18 mouse cellular contexts compared by ENCODE assay signal in the genomic region with DNA sequence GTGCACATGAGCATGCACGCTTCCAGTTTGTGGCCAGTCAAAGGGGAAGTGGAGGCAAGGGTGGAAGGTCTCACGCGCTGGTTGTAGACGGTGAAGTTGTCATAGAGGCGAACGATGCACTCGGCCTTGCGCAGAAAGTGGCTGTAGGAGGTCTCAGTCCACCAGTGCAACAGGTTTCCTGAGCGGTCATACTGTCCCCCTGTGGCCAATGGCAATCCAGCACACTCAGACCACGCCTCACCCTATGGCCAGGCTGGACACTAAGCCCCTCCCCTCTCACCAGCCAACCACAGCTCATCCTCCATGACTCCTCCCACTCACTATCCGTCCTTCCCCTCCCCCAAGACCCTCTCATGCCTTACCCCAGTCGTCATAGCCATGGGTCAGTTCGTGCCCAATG. TPM values are rescaled to one million over a fixed set of nuclear protein-coding genes. Genes with fewer than 3 reads are reported as not detected.
DNase-seq lines count a peak whose midpoint lies in the region; ATAC-seq and TF ChIP-seq lines count a peak whose summit lies in the region.
"Had no signal": no experiment of that assay in that cellular context is flagged by ENCODE, and none has a peak within 500 bp of the region (broad histone marks: within the 10 kb centered on the region; RNA-seq: fewer than 3 reads in every experiment).

No protein-coding gene starts in this region.

- ATAC-seq in kidney, postnatal 0 days (replicated peaks; ENCODE audit: low FRiP score, low read depth) = peak; percentile 40; the same call in 1 of the 2 replicates
- ATAC-seq in common myeloid progenitor, adult 5-6 weeks (replicated peaks; ENCODE audit: low read depth, poor library complexity, severe bottlenecking) = 0 out of 2 replicates have a peak, but pooled peaks have one; percentile 47
- peak; percentile 63 for ATAC-seq in megakaryocyte progenitor cell, adult 5-6 weeks (replicated peaks; ENCODE audit: poor library complexity)

- H3K4me3 ChIP-seq in kidney, postnatal 0 days (replicated peaks; ENCODE audit: low read depth, low read length) = no peak overlapping the region
- H3K4me3 ChIP-seq in MEL (ENCODE audit: control insufficient read depth in 1 of 2, insufficient read depth in 1 of 2, low read depth in 2 of 2, low read length in 2 of 2) = peak overlapping the region; percentile 52 to 76
- H3K4me3 ChIP-seq: heart, adult 2 months had no signal

- TF ChIP-seq CTCF in kidney, postnatal 0 days (IDR thresholded peaks at IDR 0.05; ENCODE audit: low read depth) = no peak
- no peak for TF ChIP-seq CTCF in MEL (IDR thresholded peaks at IDR 0.05 in 2 of 3, conservative IDR thresholded peaks at IDR 0.05 in 1 of 3; ENCODE audit: control insufficient read depth in 1 of 3, insufficient read depth in 1 of 3, low read depth in 2 of 3, low read length in 3 of 3, poor library complexity in 1 of 3, severe bottlenecking in 1 of 3)

- H3K9me3 ChIP-seq in kidney, postnatal 0 days (replicated peaks; ENCODE audit: low read length) = no peaks in the 10 kb centered on the region
- no peaks in the 10 kb centered on the region for H3K9me3 ChIP-seq in MEL (replicated peaks; ENCODE audit: insufficient read depth, low read length)

- DNase-seq in kidney, postnatal 0 days (ENCODE audit: low spot score) = no peak
- no peak for DNase-seq in kidney, postnatal 25 days
- DNase-seq in MEL (ENCODE audit: low read depth, low spot score) = peak; percentile 83
- DNase-seq in urinary bladder, postnatal 10 days (ENCODE audit: low spot score) = no peak
- no peak for DNase-seq in spleen, postnatal 36 days (ENCODE audit: low spot score in 2 of 2)
- DNase-seq: cerebellum, adult 11 months; heart, adult 2 months; heart, postnatal 14 days; kidney, postnatal 10 days; layer of hippocampus, adult 9-11 months; thymus, adult 18-20 months had no signal

- WGBS in kidney, postnatal 0 days = 33% methylated on average over 13 of the region's 13 CpGs

- H3K36me3 ChIP-seq in kidney, postnatal 0 days (ENCODE audit: insufficient read depth, low read length) = no peaks in the 10 kb centered on the region
- no peaks in the 10 kb centered on the region for H3K36me3 ChIP-seq in MEL (ENCODE audit: control insufficient read depth in 1 of 2, insufficient read depth in 2 of 2, low read length in 2 of 2)

- TF ChIP-seq POLR2A in MEL (IDR thresholded peaks at IDR 0.05; ENCODE audit: control insufficient read depth in 1 of 2, insufficient read depth in 1 of 2, low read depth in 1 of 2, low read length in 2 of 2, poor library complexity in 1 of 2) = peak; percentile 44 to 70; a peak in 3 of 4 replicates

- H3K4me2 ChIP-seq in kidney, postnatal 0 days (ENCODE audit: low read length) = no peak overlapping the region

- H3K4me1 ChIP-seq in kidney, postnatal 0 days (replicated peaks; ENCODE audit: insufficient read depth, low read length) = no peaks in the 10 kb centered on the region; the same call in 1 of the 2 replicates
- 0 out of 4 replicates have a peak, but pooled peaks cover 0 to 6% of the 10 kb centered on the region in 2 experiments for H3K4me1 ChIP-seq in MEL (ENCODE audit: control insufficient read depth in 1 of 2, insufficient read depth in 2 of 2, low read length in 2 of 2)

- no peaks in the 10 kb centered on the region for H3K79me2 ChIP-seq in MEL (ENCODE audit: control insufficient read depth, insufficient read depth, low read length, poor library complexity)

- no peak for TF ChIP-seq EP300 in MEL (IDR thresholded peaks at IDR 0.05; ENCODE audit: low read depth in 1 of 2, low read length in 2 of 2)

- H3K9ac ChIP-seq in kidney, postnatal 0 days (ENCODE audit: low read depth, low read length) = no peak overlapping the region
- peak overlapping the region; percentile 50 for H3K9ac ChIP-seq in MEL (ENCODE audit: control insufficient read depth, low read depth, low read length, poor library complexity, severe bottlenecking)
- H3K9ac ChIP-seq: liver, embryonic 14.5 days had no signal

- TF ChIP-seq RAD21 in MEL (IDR thresholded peaks at IDR 0.05; ENCODE audit: low read depth, low read length) = no peak

- peaks cover 30% of the 10 kb centered on the region for H3K27me3 ChIP-seq in kidney, postnatal 0 days (ENCODE audit: insufficient read depth, low read length)
- no peaks in the 10 kb centered on the region for H3K27me3 ChIP-seq in MEL (ENCODE audit: control insufficient read depth in 1 of 2, insufficient read depth in 2 of 2, low read length in 2 of 2)

- no peak overlapping the region for H3K27ac ChIP-seq in kidney, postnatal 0 days
- no peak overlapping the region for H3K27ac ChIP-seq in MEL (ENCODE audit: control insufficient read depth, low read depth, low read length)
- H3K27ac ChIP-seq: heart, adult 2 months; liver, embryonic 14.5 days; macrophage had no signal

TF ChIP-seq in MEL, 35 proteins besides CTCF, POLR2A, EP300 and RAD21:
- no peak for TF ChIP-seq RCOR1 (IDR thresholded peaks at IDR 0.05; ENCODE audit: low read depth, low read length)
- 0 out of 2 replicates have a peak, but pooled peaks have one; percentile 38 for TF ChIP-seq MXI1 (IDR thresholded peaks at IDR 0.05; ENCODE audit: low read depth, low read length)
- TF ChIP-seq NELFE (IDR thresholded peaks at IDR 0.05; ENCODE audit: low read depth, low read length) = peak; percentile 65
- 0 out of 2 replicates have a peak, but pooled peaks have one; percentile 21 for TF ChIP-seq ELF1 (IDR thresholded peaks at IDR 0.05; ENCODE audit: low read depth, low read length)
- TF ChIP-seq NRF1 (IDR thresholded peaks at IDR 0.05; ENCODE audit: insufficient read depth, low read depth, low read length, poor library complexity, severe bottlenecking) = peak; percentile 27; the same call in 1 of the 2 replicates
- 0 out of 2 replicates have a peak, but pooled peaks have one; percentile 13 for TF ChIP-seq MYC (IDR thresholded peaks at IDR 0.05; ENCODE audit: low read depth, low read length)
- TF ChIP-seq MAX (IDR thresholded peaks at IDR 0.05; ENCODE audit: low read length) = 0 out of 2 replicates have a peak, but pooled peaks have one; percentile 18
- no peak for TF ChIP-seq ZKSCAN1 (IDR thresholded peaks at IDR 0.05; ENCODE audit: low read depth, low read length)
- TF ChIP-seq POLR2AphosphoS2 (IDR thresholded peaks at IDR 0.05; ENCODE audit: low read length) = peak; percentile 35; the same call in 1 of the 2 replicates

RNA-seq across cellular contexts. Expression of gene Ecel1, which starts 6.9 kb away (rescaled TPM):
- 0.05 and 0.11 TPM in 2 replicates for polyA plus RNA-seq in kidney, postnatal 0 days (2015; fragmentation: Nextera tagmentation; extraction: Ambion mirVana)
- total RNA-seq in MEL (2012; rRNA removed) = 0.73 and 2.1 TPM in 2 replicates
- polyA plus RNA-seq in MEL (2012; ENCODE audit: insufficient read depth in 1 of 2, insufficient read length in 2 of 2, low read depth in 1 of 2, low replicate concordance in 2 of 2, missing spikeins in 1 of 2) = 1 to 10 TPM in 1 of 2 experiments, not detected in 1; 4.8 TPM
- not detected in 2 replicates for total RNA-seq in common myeloid progenitor, adult 5-6 weeks (2017)
- total RNA-seq in megakaryocyte progenitor cell, adult 5-6 weeks (2015) = not detected in 2 replicates
- not detected in 2 replicates for total RNA-seq in megakaryocyte progenitor cell, adult 5-6 weeks (2017)
- total RNA-seq: heart, adult 2 months; heart, postnatal 14 days had no signal
- polyA plus RNA-seq: macrophage had no signal

RNA-seq across cellular contexts. Expression of gene Akp3, which starts 24.6 kb away (rescaled TPM):
- polyA plus RNA-seq in kidney, postnatal 0 days (2015; fragmentation: Nextera tagmentation; extraction: Ambion mirVana) = not detected in 2 replicates
- total RNA-seq in MEL (2012; rRNA removed) = not detected in 2 replicates
- under 1 TPM in 1 of 2 experiments, not detected in 1; 0.04 TPM for polyA plus RNA-seq in MEL (2012; ENCODE audit: insufficient read depth in 1 of 2, insufficient read length in 2 of 2, low read depth in 1 of 2, low replicate concordance in 2 of 2, missing spikeins in 1 of 2)
- total RNA-seq in common myeloid progenitor, adult 5-6 weeks (2017) = not detected in 2 replicates
- total RNA-seq in megakaryocyte progenitor cell, adult 5-6 weeks (2015) = not detected in 2 replicates
- total RNA-seq in megakaryocyte progenitor cell, adult 5-6 weeks (2017) = not detected in 2 replicates
- total RNA-seq: heart, adult 2 months; heart, postnatal 14 days; left cerebral cortex, postnatal 14 days had no signal
- polyA plus RNA-seq: intestine, embryonic 14.5 days; liver, embryonic 14.5 days; macrophage had no signal

RNA-seq across cellular contexts. Expression of gene Prss56, which starts 33.7 kb away (rescaled TPM):
- polyA plus RNA-seq in kidney, postnatal 0 days (2015; fragmentation: Nextera tagmentation; extraction: Ambion mirVana) = 0.07 TPM in 1 of 2 replicates, not detected in the other
- 0.08 TPM in 1 of 2 replicates, not detected in the other for total RNA-seq in MEL (2012; rRNA removed)
- polyA plus RNA-seq in MEL (2012; ENCODE audit: insufficient read depth in 1 of 2, insufficient read length in 2 of 2, low read depth in 1 of 2, low replicate concordance in 2 of 2, missing spikeins in 1 of 2) = not detected
- total RNA-seq in common myeloid progenitor, adult 5-6 weeks (2017) = not detected in 2 replicates
- total RNA-seq in megakaryocyte progenitor cell, adult 5-6 weeks (2015) = not detected in 2 replicates
- total RNA-seq in megakaryocyte progenitor cell, adult 5-6 weeks (2017) = not detected in 2 replicates
- total RNA-seq: heart, adult 2 months; heart, postnatal 14 days had no signal
- polyA plus RNA-seq: heart, adult 2 months; intestine, embryonic 14.5 days; liver, embryonic 14.5 days; macrophage; small intestine, adult 2 months had no signal

RNA-seq across cellular contexts. Expression of gene Chrnd, which starts 41.0 kb away (rescaled TPM):
- 0.17 and 0.20 TPM in 2 replicates for polyA plus RNA-seq in kidney, postnatal 0 days (2015; fragmentation: Nextera tagmentation; extraction: Ambion mirVana)
- not detected in 2 replicates for total RNA-seq in MEL (2012; rRNA removed)
- polyA plus RNA-seq in MEL (2012; ENCODE audit: insufficient read depth in 1 of 2, insufficient read length in 2 of 2, low read depth in 1 of 2, low replicate concordance in 2 of 2, missing spikeins in 1 of 2) = not detected
- not detected in 2 replicates for total RNA-seq in common myeloid progenitor, adult 5-6 weeks (2017)
- total RNA-seq in megakaryocyte progenitor cell, adult 5-6 weeks (2015) = not detected in 2 replicates
- total RNA-seq in megakaryocyte progenitor cell, adult 5-6 weeks (2017) = not detected in 2 replicates
- total RNA-seq: heart, adult 2 months; heart, postnatal 14 days; left cerebral cortex, postnatal 14 days had no signal
- polyA plus RNA-seq: heart, adult 2 months; intestine, embryonic 14.5 days; liver, embryonic 14.5 days; macrophage had no signal

RNA-seq across cellular contexts. Expression of gene Alpi, which starts 48.0 kb away (rescaled TPM):
- not detected in 2 replicates for polyA plus RNA-seq in kidney, postnatal 0 days (2015; fragmentation: Nextera tagmentation; extraction: Ambion mirVana)
- not detected in 2 replicates for total RNA-seq in MEL (2012; rRNA removed)
- polyA plus RNA-seq in MEL (2012; ENCODE audit: insufficient read depth in 1 of 2, insufficient read length in 2 of 2, low read depth in 1 of 2, low replicate concordance in 2 of 2, missing spikeins in 1 of 2) = not detected
- not detected in 2 replicates for total RNA-seq in common myeloid progenitor, adult 5-6 weeks (2017)
- not detected in 2 replicates for total RNA-seq in megakaryocyte progenitor cell, adult 5-6 weeks (2015)
- total RNA-seq in megakaryocyte progenitor cell, adult 5-6 weeks (2017) = not detected in 2 replicates
- total RNA-seq: heart, adult 2 months; heart, postnatal 14 days; left cerebral cortex, postnatal 14 days had no signal
- polyA plus RNA-seq: liver, embryonic 14.5 days; macrophage had no signal
